Mouse (Mus musculus): Measurements from ENCODE around the gene Haus3. TPM values are rescaled to one million over a fixed set of nuclear protein-coding genes. Genes with fewer than 3 reads are reported as not detected.
A peak's percentile ranks its signal among the peaks of the same experiment; 100 is the strongest.

The Haus3 gene
- total RNA-seq, 2 experiments from 2014 or later = 5.3 TPM

DNA sequence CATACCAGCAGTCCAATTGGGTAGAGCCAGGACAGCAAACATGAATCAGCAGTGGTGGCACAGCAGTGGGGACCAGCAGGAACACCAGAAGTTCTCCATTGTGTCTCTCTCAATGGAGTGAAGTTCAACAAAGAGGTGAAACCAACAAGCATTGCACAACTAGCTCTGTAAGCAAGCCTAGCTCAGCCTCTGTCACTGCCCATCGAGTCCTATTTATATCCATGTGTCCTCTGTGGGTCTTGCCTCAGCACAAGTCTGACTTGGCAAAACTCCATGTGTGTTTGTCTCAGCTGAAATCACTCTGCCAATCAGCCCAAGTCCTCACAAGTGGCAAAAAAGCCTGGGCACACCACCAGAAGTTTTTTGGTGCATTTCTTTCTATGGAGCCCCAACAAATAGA lies 63.6 kb downstream of the Haus3 start:
- peak; percentile 31 to 39 for DNase-seq

Other genes starting within 250 kb of the Haus3 start
- 1 to 10 TPM; 9.0 to 9.1 TPM for gene Nelfa, start 233.1 kb downstream of the Haus3 start, total RNA-seq (2021)
- 1 to 10 TPM; 3.3 to 4.0 TPM for gene Gm1673, start 186.1 kb downstream of the Haus3 start, total RNA-seq (2021)
- 1 to 10 TPM; 1.5 to 3.7 TPM for gene Nat8l, start 173.5 kb downstream of the Haus3 start, total RNA-seq (2021)
- 10 to 100 TPM; 10.9 to 13.0 TPM for gene Poln, start 79 bp downstream of the Haus3 start, total RNA-seq (2021)
- 10 to 100 TPM; 68.7 to 77.8 TPM for gene Mxd4, start 18.2 kb upstream of the Haus3 start, total RNA-seq (2021)
- under 1 TPM; 0.42 to 0.59 TPM for gene Zfyve28, start 118.9 kb upstream of the Haus3 start, total RNA-seq (2021)
- not detected for gene Cfap99, start 119.1 kb upstream of the Haus3 start, total RNA-seq (2021)
- gene Rnf4, start 166.8 kb upstream of the Haus3 start, total RNA-seq (2021) = 10 to 100 TPM; 29.1 to 32.2 TPM
- gene Fam193a, start 200.4 kb upstream of the Haus3 start, total RNA-seq (2021) = 10 to 100 TPM; 21.2 to 29.8 TPM